Mouse (Mus musculus) midbrain, embryonic 14.5 days (tissue): Measurements from ENCODE around the gene Rnf220. TPM values are rescaled to one million over a fixed set of nuclear protein-coding genes. Genes with fewer than 3 reads are reported as not detected.
A peak's percentile ranks its signal among the peaks of the same experiment; 100 is the strongest.

Source experiments
- ATAC-seq: fragments of 200-750 bp; cut with Nextera tagmentation; 2 replicates; pipeline ENCODE4 v1.8.0; 2017; ENCODE audit warnings: moderate number of reproducible peaks, moderate library complexity; ENCODE audit not compliant: low FRiP score, low TSS enrichment
- DNase-seq: peaks from one replicate; pipeline ENCODE4 v3.0.0-alpha.2; 2015
- H3K27ac ChIP-seq: fragments of 300-500 bp; sonication (generic); replicated peaks from 2 replicates; pipeline ENCODE4 v1.5.1; 2014; ENCODE audit warnings: mild to moderate bottlenecking, low read depth, low read length, moderate library complexity
- H3K27me3 ChIP-seq: fragments of 300-500 bp; sonication (generic); 2 replicates; pipeline ENCODE4 v1.6.1; 2014; ENCODE audit warnings: low read length, control low read depth, mixed read lengths; ENCODE audit not compliant: control insufficient read depth, insufficient read depth
- H3K36me3 ChIP-seq: fragments of 300-500 bp; sonication (generic); 2 replicates; pipeline ENCODE4 v1.6.1; 2014; ENCODE audit warnings: low read length, control low read depth; ENCODE audit not compliant: control insufficient read depth, insufficient read depth
- H3K4me1 ChIP-seq: fragments of 300-500 bp; sonication (generic); 2 replicates; pipeline ENCODE4 v1.6.1; 2014; ENCODE audit warnings: mild to moderate bottlenecking, antibody characterized with exemption, low read length, control low read depth; ENCODE audit not compliant: control insufficient read depth, insufficient read depth
- H3K4me2 ChIP-seq: fragments of 300-500 bp; sonication (generic); 2 replicates; pipeline ENCODE4 v1.6.1; 2014; ENCODE audit warnings: mild to moderate bottlenecking, low read length, moderate library complexity
- H3K4me3 ChIP-seq: fragments of 300-500 bp; sonication (generic); replicated peaks from 2 replicates; pipeline ENCODE4 v1.5.1; 2014; ENCODE audit warnings: low read depth, low read length
- H3K9ac ChIP-seq: fragments of 300-500 bp; sonication (generic); replicated peaks from 2 replicates; pipeline ENCODE4 v1.6.1; 2014; ENCODE audit warnings: mild to moderate bottlenecking, low read length, moderate library complexity
- H3K9me3 ChIP-seq: fragments of 300-500 bp; sonication (generic); 2 replicates; pipeline ENCODE4 v1.6.1; 2016; ENCODE audit warnings: low read length, control low read depth, mixed read lengths; ENCODE audit not compliant: control insufficient read depth
- WGBS: fragments of 180-500 bp; shearing (Covaris S2); extraction: QIAGEN DNeasy Blood & Tissue Kit; methylation state at CpG from one replicate; pipeline ENCODE4 v1.1.7; 2014; 5-methylcytosine and 5-hydroxymethylcytosine counted together
- polyA plus RNA-seq: library from polyadenylated mRNA; unstranded; fragments of >200 nt; fragmentation: Nextera tagmentation; extraction: Ambion mirVana; gene quantifications from 2 replicates; pipeline ENCODE4 v1.2.1, GENCODE M21; 2014

Rnf220 gene
- polyA plus RNA-seq, 1 experiment from 2014 or later = 103 TPM

- Histone ChIP-seq H3K4me2 (no peak overlapping the region), H3K4me3 (no peak overlapping the region), H3K36me3 (no peaks in the 10 kb centered on the region), H3K4me1 (peaks cover 18% of the 10 kb centered on the region), H3K27me3 (peaks cover 24% of the 10 kb centered on the region), H3K27ac (no peak overlapping the region), H3K9ac (no peak overlapping the region), H3K9me3 (no peaks in the 10 kb centered on the region)
- ATAC-seq (no peak), DNase-seq (no peak)
- 48% methylated on average over 5 of the region's 5 CpGs for WGBS
Observed at GRCm38 (mm10) chr4:117311891-117312290, 185.0 kb downstream of the Rnf220 start.

GRCm38 (mm10) chr4:117309427-117309826 is 187.4 kb downstream of the Rnf220 start:
- DNase-seq (no peak), ATAC-seq (no peak)
- H3K4me1 ChIP-seq = peaks cover 18% of the 10 kb centered on the region
- H3K27ac ChIP-seq = no peak overlapping the region
- H3K36me3 ChIP-seq = no peaks in the 10 kb centered on the region
- H3K27me3 ChIP-seq = peaks cover 40% of the 10 kb centered on the region
- no peak overlapping the region for H3K4me2 ChIP-seq
- H3K9me3 ChIP-seq = no peaks in the 10 kb centered on the region
- H3K9ac ChIP-seq = no peak overlapping the region
- 75% methylated on average over 1 of the region's 1 CpGs for WGBS
- H3K4me3 ChIP-seq = no peak overlapping the region

GRCm38 (mm10) chr4:117307270-117307669 is 189.6 kb downstream of the Rnf220 start:
- H3K4me1 ChIP-seq = peaks cover 13% of the 10 kb centered on the region; the same call in 1 of the 2 replicates
- WGBS = 70% methylated on average over 6 of the region's 6 CpGs

DNA sequence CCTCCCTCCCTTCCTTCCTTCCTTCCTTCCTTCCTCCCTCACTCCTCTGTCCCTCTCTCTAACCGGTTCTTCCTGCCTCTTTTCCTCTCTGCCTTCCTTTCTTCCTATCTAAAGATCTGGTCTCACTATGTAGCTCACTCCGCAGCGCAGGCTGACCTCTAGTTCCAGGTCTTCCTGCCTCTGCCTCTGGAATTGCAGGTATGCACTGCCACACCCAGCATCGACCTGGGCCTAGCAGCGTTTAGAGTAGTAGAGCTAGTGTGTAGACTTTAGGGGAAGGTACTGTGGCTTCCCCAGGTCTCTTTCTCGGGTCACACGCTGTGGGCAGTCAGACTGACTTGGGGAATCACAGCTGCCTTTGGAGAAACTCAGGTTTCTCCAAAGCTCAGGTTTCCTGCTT is 191.4 kb downstream of the Rnf220 start:
- H3K27me3 ChIP-seq = peaks cover 53% of the 10 kb centered on the region
- H3K27ac ChIP-seq = no peak overlapping the region
- H3K9me3 ChIP-seq = no peaks in the 10 kb centered on the region
- no peak overlapping the region for H3K9ac ChIP-seq
- H3K4me1 ChIP-seq = peaks cover 7% of the 10 kb centered on the region; the same call in 1 of the 2 replicates
- no peak for ATAC-seq
- no peak for DNase-seq
- H3K36me3 ChIP-seq = no peaks in the 10 kb centered on the region
- 71% methylated on average over 7 of the region's 7 CpGs for WGBS
- no peak overlapping the region for H3K4me3 ChIP-seq
- no peak overlapping the region for H3K4me2 ChIP-seq

More at GRCm38 (mm10) chr4:117307270-117307669, 189.6 kb downstream of the Rnf220 start:
- H3K36me3 ChIP-seq = no peaks in the 10 kb centered on the region
- ATAC-seq = no peak
- H3K27me3 ChIP-seq = peaks cover 43% of the 10 kb centered on the region
- H3K4me3 ChIP-seq = no peak overlapping the region
- H3K4me2 ChIP-seq = no peak overlapping the region
- no peaks in the 10 kb centered on the region for H3K9me3 ChIP-seq
- no peak for DNase-seq
- H3K9ac ChIP-seq = no peak overlapping the region
- H3K27ac ChIP-seq = no peak overlapping the region

- DNase-seq = peak; percentile 66
- WGBS = 3% methylated on average over 54 of the region's 54 CpGs
Observed at GRCm38 (mm10) chr4:117304239-117305025, 192.4 kb downstream of the Rnf220 start.

GRCm38 (mm10) chr4:117303581-117304238 is 193.1 kb downstream of the Rnf220 start:
- WGBS = 12% methylated on average over 30 of the region's 30 CpGs
- Histone ChIP-seq H3K36me3 (no peaks in the 10 kb centered on the region), H3K9ac (peak overlapping the region; percentile 55), H3K27ac (no peak overlapping the region), H3K4me3 (peak overlapping the region; percentile 37), H3K9me3 (no peaks in the 10 kb centered on the region), H3K27me3 (peaks cover 53% of the 10 kb centered on the region), H3K4me1 (peaks cover 14% of the 10 kb centered on the region; the same call in 1 of the 2 replicates), H3K4me2 (peak overlapping the region; percentile 64)
- no peak for DNase-seq
- ATAC-seq = no peak

More at GRCm38 (mm10) chr4:117304239-117305025, 192.4 kb downstream of the Rnf220 start:
- Histone ChIP-seq H3K4me2 (peak overlapping the region; percentile 64), H3K27me3 (peaks cover 53% of the 10 kb centered on the region), H3K36me3 (no peaks in the 10 kb centered on the region), H3K27ac (no peak overlapping the region), H3K4me3 (peak overlapping the region; percentile 37), H3K4me1 (peaks cover 14% of the 10 kb centered on the region; the same call in 1 of the 2 replicates), H3K9me3 (no peaks in the 10 kb centered on the region), H3K9ac (peak overlapping the region; percentile 55)
- ATAC-seq = no peak

- H3K27me3 ChIP-seq = peaks cover 53% of the 10 kb centered on the region
- no peaks in the 10 kb centered on the region for H3K9me3 ChIP-seq
- H3K9ac ChIP-seq = no peak overlapping the region
- DNase-seq (no peak), ATAC-seq (no peak)
- WGBS = 34% methylated on average over 14 of the region's 14 CpGs
- no peaks in the 10 kb centered on the region for H3K36me3 ChIP-seq
- no peak overlapping the region for H3K4me2 ChIP-seq
- H3K4me1 ChIP-seq = peaks cover 14% of the 10 kb centered on the region; the same call in 1 of the 2 replicates
- no peak overlapping the region for H3K27ac ChIP-seq
- no peak overlapping the region for H3K4me3 ChIP-seq
Observed at GRCm38 (mm10) chr4:117302027-117302806, 194.6 kb downstream of the Rnf220 start.

GRCm38 (mm10) chr4:117299921-117300320 is 196.9 kb downstream of the Rnf220 start:
- no peak overlapping the region; the same call in 1 of the 2 replicates for H3K9ac ChIP-seq

More at GRCm38 (mm10) chr4:117299921-117300320, 196.9 kb downstream of the Rnf220 start:
- WGBS = 52% methylated on average over 10 of the region's 10 CpGs
- ATAC-seq (no peak), DNase-seq (no peak)
- H3K36me3 ChIP-seq = no peaks in the 10 kb centered on the region
- peaks cover 38% of the 10 kb centered on the region for H3K27me3 ChIP-seq
- H3K9me3 ChIP-seq = no peaks in the 10 kb centered on the region
- H3K4me3 ChIP-seq = no peak overlapping the region
- peaks cover 17% of the 10 kb centered on the region; the same call in 1 of the 2 replicates for H3K4me1 ChIP-seq
- H3K4me2 ChIP-seq = no peak overlapping the region
- H3K27ac ChIP-seq = no peak overlapping the region
